ENCODE assay signal across 8 mouse cellular contexts in the genomic region with DNA sequence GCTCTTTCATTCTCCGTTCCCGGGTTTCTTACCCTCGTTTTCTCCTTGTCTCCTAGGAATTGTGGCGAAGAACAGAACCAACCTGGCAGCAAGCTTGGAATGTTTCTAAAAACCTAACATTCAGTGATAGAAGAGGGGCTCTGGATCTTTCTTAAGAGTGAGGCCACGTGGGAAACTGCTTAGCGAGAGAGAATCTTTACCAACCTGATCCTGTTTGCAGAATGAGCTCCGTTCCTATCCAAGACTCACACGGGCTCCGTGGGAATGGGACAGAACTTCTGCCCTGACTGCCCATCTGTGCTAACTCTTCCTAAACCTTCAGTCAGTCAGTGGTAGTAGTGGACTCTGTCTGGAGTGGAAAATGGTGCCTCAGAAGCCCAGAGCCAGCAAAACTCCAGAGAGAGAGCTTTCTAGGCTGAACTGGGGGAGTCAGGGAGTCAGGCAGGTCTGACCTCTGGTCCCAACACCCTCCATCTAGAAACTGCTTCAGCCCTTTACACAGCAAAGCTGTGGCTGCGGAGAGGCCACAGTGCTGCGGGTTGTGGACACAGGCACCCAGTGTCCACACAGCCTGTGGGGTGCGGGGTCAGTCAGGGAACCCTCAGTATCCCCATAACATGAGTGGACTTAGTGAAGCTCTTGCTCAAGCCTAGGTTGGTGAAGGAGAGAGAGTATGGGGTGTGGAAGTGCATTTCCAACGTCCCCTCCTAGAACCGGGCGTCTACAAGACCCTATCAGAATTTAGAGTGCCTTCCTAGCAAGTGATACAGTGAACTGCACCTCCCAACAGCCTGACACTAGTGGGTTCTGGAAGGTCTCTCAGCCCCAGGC. TPM values are rescaled to one million over a fixed set of nuclear protein-coding genes. Genes with fewer than 3 reads are reported as not detected.
DNase-seq lines count a peak whose midpoint lies in the region; ATAC-seq and TF ChIP-seq lines count a peak whose summit lies in the region.

No protein-coding gene starts in this region.

- no peaks in the 10 kb centered on the region for H3K36me3 ChIP-seq in kidney, postnatal 0 days (ENCODE audit: insufficient read depth, low read length)
- no peaks in the 10 kb centered on the region for H3K36me3 ChIP-seq in hindbrain, embryonic 13.5 days
- H3K36me3 ChIP-seq in midbrain, embryonic 15.5 days (replicated peaks), result no peaks in the 10 kb centered on the region

- H3K4me3 ChIP-seq in kidney, postnatal 0 days (replicated peaks; ENCODE audit: low read depth, low read length), result peak overlapping the region; percentile 35
- peak overlapping the region; percentile 49 for H3K4me3 ChIP-seq in cortical plate, adult 2 months (ENCODE audit: insufficient read depth, low read length)
- H3K4me3 ChIP-seq in hindbrain, embryonic 13.5 days, result peak overlapping the region; percentile 47
- peak overlapping the region; percentile 52 for H3K4me3 ChIP-seq in midbrain, embryonic 15.5 days

- ATAC-seq in kidney, postnatal 0 days (replicated peaks; ENCODE audit: low FRiP score, low read depth), result no peak
- ATAC-seq in hindbrain, embryonic 13.5 days (ENCODE audit: low FRiP score), result peak; percentile 0; the same call in 1 of the 2 replicates
- ATAC-seq in midbrain, embryonic 15.5 days (replicated peaks), result peak; percentile 25

- no peak for DNase-seq in kidney, postnatal 0 days (ENCODE audit: low spot score)
- DNase-seq in kidney, postnatal 4 days, result no peak
- DNase-seq in spleen, adult 12 weeks (ENCODE audit: low spot score), result no peak
- DNase-seq in right cerebral cortex, postnatal 4 days, result no peak
- no peak for DNase-seq in adrenal gland, adult 8-10 months

- no peak for TF ChIP-seq CTCF in kidney, postnatal 0 days (IDR thresholded peaks at IDR 0.05; ENCODE audit: low read depth)
- TF ChIP-seq CTCF in cortical plate, adult 2 months (IDR thresholded peaks at IDR 0.05; ENCODE audit: extremely low read depth, insufficient read depth, low read length), result no peak

- H3K9me3 ChIP-seq in kidney, postnatal 0 days (replicated peaks; ENCODE audit: low read length), result no peaks in the 10 kb centered on the region
- no peaks in the 10 kb centered on the region for H3K9me3 ChIP-seq in hindbrain, embryonic 13.5 days
- no peaks in the 10 kb centered on the region for H3K9me3 ChIP-seq in midbrain, embryonic 15.5 days

- peaks cover 28% of the 10 kb centered on the region for H3K4me1 ChIP-seq in kidney, postnatal 0 days (replicated peaks; ENCODE audit: insufficient read depth, low read length)
- peaks cover 8% of the 10 kb centered on the region for H3K4me1 ChIP-seq in cortical plate, adult 2 months (ENCODE audit: control insufficient read depth, insufficient read depth, low read length)
- peaks cover 59% of the 10 kb centered on the region for H3K4me1 ChIP-seq in hindbrain, embryonic 13.5 days (replicated peaks)
- H3K4me1 ChIP-seq in midbrain, embryonic 15.5 days, result peaks cover 56% of the 10 kb centered on the region

- H3K9ac ChIP-seq in kidney, postnatal 0 days (ENCODE audit: low read depth, low read length), result peak overlapping the region; percentile 46; the same call in 1 of the 2 replicates
- peak overlapping the region; percentile 67 for H3K9ac ChIP-seq in hindbrain, embryonic 13.5 days
- H3K9ac ChIP-seq in midbrain, embryonic 15.5 days, result peak overlapping the region; percentile 46

- TF ChIP-seq POLR2A in cortical plate, adult 2 months (IDR thresholded peaks at IDR 0.05; ENCODE audit: extremely low read depth, insufficient read depth, low read length), result no peak

- H3K27ac ChIP-seq in kidney, postnatal 0 days, result peak overlapping the region; percentile 79
- H3K27ac ChIP-seq in cortical plate, adult 2 months (ENCODE audit: insufficient read depth, low read length), result no peak overlapping the region
- H3K27ac ChIP-seq in hindbrain, embryonic 13.5 days, result peak overlapping the region; percentile 95
- H3K27ac ChIP-seq in midbrain, embryonic 15.5 days, result peak overlapping the region; percentile 93

- 23% methylated on average over 15 of the region's 15 CpGs for WGBS in kidney, postnatal 0 days
- 23% methylated on average over 15 of the region's 15 CpGs for WGBS in hindbrain, embryonic 13.5 days
- 22% methylated on average over 15 of the region's 15 CpGs for WGBS in midbrain, embryonic 15.5 days

- H3K4me2 ChIP-seq in kidney, postnatal 0 days (ENCODE audit: low read length), result peak overlapping the region; percentile 80
- H3K4me2 ChIP-seq in hindbrain, embryonic 13.5 days, result peak overlapping the region; percentile 72
- H3K4me2 ChIP-seq in midbrain, embryonic 15.5 days, result peak overlapping the region; percentile 72

- H3K27me3 ChIP-seq in kidney, postnatal 0 days (ENCODE audit: insufficient read depth, low read length), result no peaks in the 10 kb centered on the region
- H3K27me3 ChIP-seq in hindbrain, embryonic 13.5 days, result peaks cover 22% of the 10 kb centered on the region
- peaks cover 6% of the 10 kb centered on the region for H3K27me3 ChIP-seq in midbrain, embryonic 15.5 days (replicated peaks)

RNA-seq across cellular contexts. Expression of a gene that starts 42.6 kb away (rescaled TPM):
- 2,251 and 2,404 TPM in 2 replicates for polyA plus RNA-seq in kidney, postnatal 0 days (2015; fragmentation: Nextera tagmentation; extraction: Ambion mirVana)
- 1,064 and 1,106 TPM in 2 replicates for polyA plus RNA-seq in cortical plate, adult 2 months (2012; rRNA removed)
- 4,110 and 4,339 TPM in 2 replicates for polyA plus RNA-seq in hindbrain, embryonic 13.5 days (2015; fragmentation: Nextera tagmentation; extraction: Ambion mirVana)
- polyA plus RNA-seq in midbrain, embryonic 15.5 days (2015; fragmentation: Nextera tagmentation; extraction: Ambion mirVana), result 4,418 and 4,467 TPM in 2 replicates
- total RNA-seq in adrenal gland, adult 8-10 months (2022), result 1,000 to 10,000 TPM; 1,100 to 1,474 (median 1,219) TPM

RNA-seq across cellular contexts. Expression of a gene that starts 55.6 kb away (rescaled TPM):
- 1.3 and 1.5 TPM in 2 replicates for polyA plus RNA-seq in kidney, postnatal 0 days (2015; fragmentation: Nextera tagmentation; extraction: Ambion mirVana)
- 0.28 and 0.67 TPM in 2 replicates for polyA plus RNA-seq in cortical plate, adult 2 months (2012; rRNA removed)
- polyA plus RNA-seq in hindbrain, embryonic 13.5 days (2015; fragmentation: Nextera tagmentation; extraction: Ambion mirVana), result 1.6 and 2.6 TPM in 2 replicates
- 0.84 and 1.4 TPM in 2 replicates for polyA plus RNA-seq in midbrain, embryonic 15.5 days (2015; fragmentation: Nextera tagmentation; extraction: Ambion mirVana)
- total RNA-seq in adrenal gland, adult 8-10 months (2022), result 1 to 10 TPM in 1 of 4 experiments, under 1 TPM in 2, not detected in 1; 0.16 to 1.2 (median 0.42) TPM
